Mouse (Mus musculus): ENCODE results near the gene Trim23.

DNA sequence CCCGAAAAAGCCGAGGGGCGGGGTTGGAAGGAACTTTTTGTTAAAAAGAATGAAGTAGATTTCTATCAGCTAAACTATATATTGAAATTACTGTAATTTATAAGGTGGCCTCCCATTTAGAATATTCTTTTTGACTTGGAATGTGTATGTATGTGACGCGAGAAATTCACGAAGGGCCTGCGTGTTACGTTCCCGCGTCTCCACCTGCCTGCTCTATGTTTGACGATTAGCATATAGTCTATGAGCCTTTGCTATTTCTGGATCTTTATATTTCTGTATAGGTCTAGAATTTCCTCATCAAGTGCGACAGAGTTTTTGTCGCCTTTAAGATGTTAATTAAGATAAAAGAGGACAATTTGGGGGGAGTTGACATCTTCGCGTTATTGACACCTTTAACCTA lies 50.6 kb downstream of the Trim23 start:
- TF ChIP-seq CTCF (IDR thresholded peaks at IDR 0.05; ENCODE audit: low read depth) (no peak), EP300 (optimal IDR thresholded peaks at IDR 0.05) (no peak)

All from stomach, postnatal 0 days (tissue).